In genomic region chr7:126929046-126929445, GRCm38 (mm10) we compare ENCODE assay signal across 8 mouse cellular contexts. TPM values are rescaled to one million over a fixed set of nuclear protein-coding genes. Genes with fewer than 3 reads are reported as not detected.
A peak's percentile ranks its signal among the peaks of the same experiment; 100 is the strongest.
DNase-seq lines count a peak whose midpoint lies in the region; ATAC-seq and TF ChIP-seq lines count a peak whose summit lies in the region.

No protein-coding gene starts in this region.

- H3K4me2 ChIP-seq in embryonic facial prominence, embryonic 13.5 days = peak overlapping the region; percentile 92
- peak overlapping the region; percentile 99 for H3K4me2 ChIP-seq in intestine, postnatal 0 days (replicated peaks; ENCODE audit: low read depth)
- H3K4me2 ChIP-seq in midbrain, embryonic 16.5 days (ENCODE audit: low read length) = peak overlapping the region; percentile 78

- ATAC-seq in embryonic facial prominence, embryonic 13.5 days (ENCODE audit: insufficient number of reproducible peaks, insufficient read depth, low FRiP score, low TSS enrichment, low read depth) = peak; percentile 43
- peak; percentile 65 for ATAC-seq in intestine, postnatal 0 days
- peak; percentile 85 for ATAC-seq in midbrain, embryonic 16.5 days

- H3K9ac ChIP-seq in embryonic facial prominence, embryonic 13.5 days = peak overlapping the region; percentile 84
- H3K9ac ChIP-seq in intestine, postnatal 0 days (ENCODE audit: low read depth, low read length) = peak overlapping the region; percentile 78
- peak overlapping the region; percentile 77 for H3K9ac ChIP-seq in midbrain, embryonic 16.5 days (ENCODE audit: low read depth, low read length)

- H3K27me3 ChIP-seq in embryonic facial prominence, embryonic 13.5 days = no peaks in the 10 kb centered on the region
- no peaks in the 10 kb centered on the region for H3K27me3 ChIP-seq in intestine, postnatal 0 days (replicated peaks; ENCODE audit: control insufficient read depth, insufficient read depth, low read length)
- no peaks in the 10 kb centered on the region for H3K27me3 ChIP-seq in midbrain, embryonic 16.5 days (ENCODE audit: control insufficient read depth, insufficient read depth, low read depth, low read length)

- H3K36me3 ChIP-seq in embryonic facial prominence, embryonic 13.5 days = peaks cover 27% of the 10 kb centered on the region
- H3K36me3 ChIP-seq in intestine, postnatal 0 days (ENCODE audit: control insufficient read depth, insufficient read depth) = peaks cover 19% of the 10 kb centered on the region
- peaks cover 3% of the 10 kb centered on the region; the same call in 1 of the 2 replicates for H3K36me3 ChIP-seq in midbrain, embryonic 16.5 days (ENCODE audit: control insufficient read depth, insufficient read depth, low read length)

- peak overlapping the region; percentile 76 for H3K4me3 ChIP-seq in embryonic facial prominence, embryonic 13.5 days
- H3K4me3 ChIP-seq in intestine, postnatal 0 days (ENCODE audit: low read depth, low read length) = peak overlapping the region; percentile 75
- peak overlapping the region; percentile 61 for H3K4me3 ChIP-seq in midbrain, embryonic 16.5 days (ENCODE audit: low read depth, low read length)

- no peak; the same call in 1 of the 2 replicates for TF ChIP-seq CTCF in intestine, postnatal 0 days (IDR thresholded peaks at IDR 0.05; ENCODE audit: low read depth)

- DNase-seq in embryo, embryonic 10 days (ENCODE audit: low spot score) = peak; percentile 58
- no peak for DNase-seq in embryo, embryonic 9.5 days (ENCODE audit: extremely low spot score)
- DNase-seq in 416B (ENCODE audit: low read depth) = peak; percentile 30
- DNase-seq in thymus, postnatal 25 days = no peak
- no peak for DNase-seq in left cerebral cortex, adult 18-20 months (ENCODE audit: low spot score in 2 of 2)

- WGBS in embryonic facial prominence, embryonic 13.5 days = under 1% methylated on average over 27 of the region's 27 CpGs
- 1% methylated on average over 25 of the region's 27 CpGs for WGBS in intestine, postnatal 0 days
- under 1% methylated on average over 27 of the region's 27 CpGs for WGBS in midbrain, embryonic 16.5 days

- peak overlapping the region; percentile 84 for H3K27ac ChIP-seq in embryonic facial prominence, embryonic 13.5 days
- H3K27ac ChIP-seq in intestine, postnatal 0 days (ENCODE audit: low read depth, low read length) = peak overlapping the region; percentile 66
- peak overlapping the region; percentile 75 for H3K27ac ChIP-seq in midbrain, embryonic 16.5 days (ENCODE audit: low read length)

- H3K4me1 ChIP-seq in embryonic facial prominence, embryonic 13.5 days = peaks cover 12% of the 10 kb centered on the region
- H3K4me1 ChIP-seq in intestine, postnatal 0 days (replicated peaks; ENCODE audit: control insufficient read depth, insufficient read depth, low read length) = 0 out of 2 replicates have a peak, but pooled peaks cover 4% of the 10 kb centered on the region
- H3K4me1 ChIP-seq in midbrain, embryonic 16.5 days (ENCODE audit: control insufficient read depth, insufficient read depth, low read length) = peaks cover 11% of the 10 kb centered on the region

- H3K9me3 ChIP-seq in embryonic facial prominence, embryonic 13.5 days = no peaks in the 10 kb centered on the region
- H3K9me3 ChIP-seq in intestine, postnatal 0 days (ENCODE audit: control insufficient read depth) = no peaks in the 10 kb centered on the region
- no peaks in the 10 kb centered on the region for H3K9me3 ChIP-seq in midbrain, embryonic 16.5 days (replicated peaks; ENCODE audit: control insufficient read depth, low read length, poor library complexity, severe bottlenecking)

RNA-seq across cellular contexts. Expression of gene Kctd13, which starts 0.4 kb away (rescaled TPM):
- polyA plus RNA-seq in embryonic facial prominence, embryonic 13.5 days (2015; fragmentation: Nextera tagmentation; extraction: Ambion mirVana) = 17.8 and 19.8 TPM in 2 replicates
- 11.4 and 11.9 TPM in 2 replicates for polyA plus RNA-seq in intestine, postnatal 0 days (2015; fragmentation: Nextera tagmentation; extraction: Ambion mirVana)
- 135 and 140 TPM in 2 replicates for polyA plus RNA-seq in midbrain, embryonic 16.5 days (2015; fragmentation: Nextera tagmentation; extraction: Ambion mirVana)
- total RNA-seq in left cerebral cortex, adult 18-20 months (2021) = 100 to 1,000 TPM; 136 to 158 TPM

RNA-seq across cellular contexts. Expression of gene Tmem219, which starts 6.3 kb away (rescaled TPM):
- 28.3 and 28.6 TPM in 2 replicates for polyA plus RNA-seq in embryonic facial prominence, embryonic 13.5 days (2015; fragmentation: Nextera tagmentation; extraction: Ambion mirVana)
- polyA plus RNA-seq in intestine, postnatal 0 days (2015; fragmentation: Nextera tagmentation; extraction: Ambion mirVana) = 71.1 and 73.5 TPM in 2 replicates
- polyA plus RNA-seq in midbrain, embryonic 16.5 days (2015; fragmentation: Nextera tagmentation; extraction: Ambion mirVana) = 33.2 and 34.0 TPM in 2 replicates
- total RNA-seq in left cerebral cortex, adult 18-20 months (2021) = 10 to 100 TPM; 19.6 to 23.3 TPM

RNA-seq across cellular contexts. Expression of gene Asphd1, which starts 20.3 kb away (rescaled TPM):
- polyA plus RNA-seq in embryonic facial prominence, embryonic 13.5 days (2015; fragmentation: Nextera tagmentation; extraction: Ambion mirVana) = 0.13 and 0.25 TPM in 2 replicates
- 0.16 and 0.21 TPM in 2 replicates for polyA plus RNA-seq in intestine, postnatal 0 days (2015; fragmentation: Nextera tagmentation; extraction: Ambion mirVana)
- polyA plus RNA-seq in midbrain, embryonic 16.5 days (2015; fragmentation: Nextera tagmentation; extraction: Ambion mirVana) = 10.4 TPM in 2 replicates
- 10 to 100 TPM; 39.7 to 43.3 TPM for total RNA-seq in left cerebral cortex, adult 18-20 months (2021)

RNA-seq across cellular contexts. Expression of gene Sez6l2, which starts 21.3 kb away (rescaled TPM):
- 0.76 and 0.77 TPM in 2 replicates for polyA plus RNA-seq in embryonic facial prominence, embryonic 13.5 days (2015; fragmentation: Nextera tagmentation; extraction: Ambion mirVana)
- 1.3 and 1.9 TPM in 2 replicates for polyA plus RNA-seq in intestine, postnatal 0 days (2015; fragmentation: Nextera tagmentation; extraction: Ambion mirVana)
- 44.6 and 50.2 TPM in 2 replicates for polyA plus RNA-seq in midbrain, embryonic 16.5 days (2015; fragmentation: Nextera tagmentation; extraction: Ambion mirVana)
- 100 to 1,000 TPM; 407 to 416 TPM for total RNA-seq in left cerebral cortex, adult 18-20 months (2021)

RNA-seq across cellular contexts. Expression of gene Taok2, which starts 44.5 kb away (rescaled TPM):
- polyA plus RNA-seq in embryonic facial prominence, embryonic 13.5 days (2015; fragmentation: Nextera tagmentation; extraction: Ambion mirVana) = 53.4 and 53.6 TPM in 2 replicates
- 11.5 and 12.9 TPM in 2 replicates for polyA plus RNA-seq in intestine, postnatal 0 days (2015; fragmentation: Nextera tagmentation; extraction: Ambion mirVana)
- polyA plus RNA-seq in midbrain, embryonic 16.5 days (2015; fragmentation: Nextera tagmentation; extraction: Ambion mirVana) = 64.8 and 66.7 TPM in 2 replicates
- 100 to 1,000 TPM; 150 to 163 TPM for total RNA-seq in left cerebral cortex, adult 18-20 months (2021)

Comparison
In these comparisons a context has a peak if more than half of its experiments do, and no peak if none do; other contexts are left out.
1. DNase-seq: peak in embryo, embryonic 10 days (single experiment) and 416B (single experiment); none in embryo, embryonic 9.5 days (single experiment), thymus, postnatal 25 days (single experiment) and left cerebral cortex, adult 18-20 months (0 of 2).
2. Peak in every context shown above with its lines, with median percentiles within 50 percentile points of each other: ATAC-seq, H3K27ac ChIP-seq, H3K4me2 ChIP-seq, H3K4me3 ChIP-seq and H3K9ac ChIP-seq.